Mouse (Mus musculus) hindlimb bud, embryonic 11.5 days (tissue): ENCODE measurements around the gene Thsd7b.
"Not testable (repeated sequence)": the region's sequence is repeated elsewhere in the genome, so short reads cannot be mapped to it uniquely, and the experiment has no call there.

ENCODE experiments used
- DNase-seq: peaks from one replicate; pipeline ENCODE4 v3.0.0-alpha.2; 2012; ENCODE audit warnings: low read depth, low spot score; ENCODE audit errors: extremely low spot score

Thsd7b gene

DNA sequence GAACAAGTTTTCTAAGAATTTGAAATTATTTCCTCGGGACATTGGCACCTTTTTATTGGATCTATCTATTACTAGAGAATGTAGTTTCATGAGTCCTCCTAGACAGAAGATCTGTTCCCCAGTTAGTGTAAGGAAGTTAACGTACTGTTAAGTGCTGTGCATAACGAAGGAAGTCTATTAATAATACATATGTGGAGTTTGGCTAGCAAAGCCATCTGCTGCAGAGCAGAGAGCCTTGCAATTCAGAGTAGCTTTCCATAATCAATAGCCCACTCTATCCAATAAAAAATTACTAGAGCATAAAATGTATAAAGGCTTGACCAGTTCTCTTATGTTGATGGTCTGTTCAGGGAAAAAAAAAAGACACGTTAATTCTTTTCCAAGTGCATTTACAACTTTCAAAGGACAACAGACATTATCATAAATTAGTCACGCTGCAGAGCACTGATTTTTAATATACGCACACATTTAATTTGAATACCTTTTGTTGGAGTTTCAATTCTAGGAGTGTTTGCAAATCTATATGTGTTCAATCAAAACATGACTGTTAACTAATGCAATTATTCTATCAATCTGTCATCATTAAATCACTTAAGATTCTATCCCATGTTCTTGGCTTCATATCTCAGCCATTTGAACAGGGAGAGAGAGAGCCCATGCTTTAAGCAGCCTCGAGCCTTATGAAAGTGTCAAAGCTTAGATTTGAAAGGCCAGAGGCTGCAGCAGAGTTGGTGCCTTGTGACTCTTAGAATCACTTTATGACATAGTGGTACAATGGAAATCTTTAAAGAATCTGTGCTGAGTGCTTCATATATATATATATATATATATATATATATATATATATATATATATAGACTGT is 346.6 kb downstream of the Thsd7b start:
- no peak for DNase-seq

DNA sequence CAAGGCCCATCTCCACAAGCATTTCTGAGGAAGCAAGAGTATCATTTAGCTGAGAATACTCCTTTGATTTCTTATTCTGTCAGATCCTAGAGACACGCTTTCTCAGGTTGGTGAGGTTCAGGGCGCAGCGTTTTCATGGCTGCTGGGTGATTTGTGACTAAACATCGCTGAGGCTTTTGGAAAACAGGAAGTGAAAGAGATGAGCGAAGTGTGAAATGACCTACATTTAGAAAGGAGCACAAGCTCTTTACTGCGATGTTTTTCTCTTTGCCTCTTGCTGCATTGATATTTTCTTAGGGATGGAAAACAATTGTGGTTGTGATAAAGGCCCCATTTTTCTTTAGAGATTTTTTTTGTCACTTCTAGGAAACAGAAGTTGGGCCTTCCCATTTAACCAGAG is 351.4 kb downstream of the Thsd7b start:
- no peak for DNase-seq

DNA sequence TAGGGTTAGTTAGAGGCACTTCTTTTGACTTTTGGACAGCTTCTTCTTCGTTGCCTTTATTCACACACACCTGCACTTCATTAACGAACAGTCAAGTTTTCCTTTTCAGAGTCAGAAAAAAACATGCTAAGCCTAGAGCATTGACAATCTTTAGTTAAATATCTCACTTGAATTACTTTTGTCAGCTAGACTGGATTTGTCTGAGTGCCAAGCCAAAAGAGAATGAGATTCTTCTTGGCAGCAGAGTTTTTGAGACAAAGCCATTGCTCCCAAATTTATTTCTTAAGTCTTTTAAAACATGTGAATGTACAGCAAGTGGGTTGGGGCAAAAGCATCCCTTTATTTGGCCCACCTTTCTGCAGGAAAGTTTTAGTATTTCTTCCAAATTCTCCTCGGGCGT is 362.0 kb downstream of the Thsd7b start:
- no peak for DNase-seq

DNA sequence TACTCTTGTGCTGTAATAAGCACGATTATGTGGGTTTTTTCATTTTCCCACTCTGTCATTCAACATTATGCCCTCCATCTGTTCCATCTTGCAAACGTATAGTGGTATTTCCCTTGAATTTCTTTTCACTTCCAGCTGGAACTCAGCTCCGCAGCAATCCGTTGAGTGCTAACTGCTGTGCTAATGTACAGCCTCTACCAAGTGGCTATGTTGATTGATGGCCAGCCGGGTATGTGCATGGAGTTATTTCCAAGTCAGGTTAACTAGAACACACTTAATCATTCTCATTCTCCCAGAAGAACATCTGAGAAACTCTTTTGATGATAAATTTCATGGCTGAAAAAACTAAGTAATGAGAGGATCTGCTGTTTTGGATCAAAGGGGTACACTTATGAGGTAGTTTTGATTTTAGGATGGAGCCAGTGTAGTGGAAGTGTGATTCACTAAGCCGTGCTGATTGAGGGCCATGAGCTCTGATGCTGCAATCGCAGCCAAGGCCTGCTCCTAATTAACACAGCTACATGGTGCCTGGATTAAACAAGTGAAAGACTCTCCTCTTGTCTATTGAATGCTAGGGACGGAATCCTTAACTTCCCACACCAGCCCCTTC is 371.3 kb downstream of the Thsd7b start:
- peak; percentile 35 for DNase-seq

DNA sequence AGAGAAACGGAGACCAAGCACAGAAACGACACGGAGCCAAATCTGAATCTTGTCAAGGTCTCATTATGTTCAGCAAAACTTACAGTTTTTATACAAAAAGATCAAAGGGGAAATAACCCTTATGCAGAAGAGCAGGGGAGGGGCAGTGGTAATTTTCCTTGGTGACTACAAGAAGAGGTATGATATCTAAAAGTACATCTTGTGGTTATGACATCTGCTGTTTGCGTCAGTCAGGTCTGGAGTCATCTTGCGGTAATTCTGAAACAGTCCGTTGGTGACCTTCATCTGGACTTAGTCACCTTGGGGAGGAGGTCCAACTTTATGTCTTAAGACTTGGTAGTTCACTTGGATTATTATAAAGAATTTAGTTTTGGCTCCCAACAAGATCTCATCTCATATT is 378.3 kb downstream of the Thsd7b start:
- DNase-seq = not testable (repeated sequence)

DNA sequence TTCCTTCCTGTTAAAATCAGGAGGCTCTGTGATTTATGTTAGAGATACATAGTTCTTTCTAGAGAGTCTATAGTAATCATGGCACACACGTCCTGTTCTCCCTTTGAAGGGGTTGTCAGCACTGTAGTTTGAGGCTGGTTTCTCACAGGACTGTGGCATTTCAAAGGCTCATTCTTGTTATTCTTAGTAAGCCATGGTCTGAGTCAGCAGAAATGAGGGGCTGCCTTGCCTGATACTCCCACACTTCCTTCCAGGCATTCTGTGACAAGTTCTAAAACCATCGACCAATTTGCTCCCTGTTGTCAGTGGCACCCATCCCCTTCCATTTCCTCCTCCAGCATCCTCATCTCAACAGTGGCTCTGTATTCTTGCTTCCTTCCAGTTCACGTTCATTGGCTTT is 384.9 kb downstream of the Thsd7b start:
- DNase-seq = no peak

DNA sequence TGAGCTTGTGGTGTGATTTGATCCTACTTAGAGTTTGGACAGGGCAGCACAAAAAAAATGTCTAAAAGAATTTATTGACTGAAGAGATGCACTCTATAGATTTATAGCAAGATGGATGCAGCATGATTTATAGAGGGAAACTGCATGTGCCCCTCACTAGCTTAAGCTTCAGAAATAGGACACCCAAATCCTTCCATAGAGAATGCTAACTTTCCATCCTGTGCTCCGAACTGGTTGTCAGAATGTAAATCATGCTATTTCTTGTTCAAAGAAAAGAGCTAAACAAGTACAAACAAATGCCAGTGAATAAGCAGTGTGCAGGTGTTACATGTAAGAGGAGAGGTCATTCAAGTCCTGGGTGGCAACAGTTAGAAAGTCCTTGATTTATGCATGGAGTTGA is 402.8 kb downstream of the Thsd7b start:
- DNase-seq = peak; percentile 26

DNA sequence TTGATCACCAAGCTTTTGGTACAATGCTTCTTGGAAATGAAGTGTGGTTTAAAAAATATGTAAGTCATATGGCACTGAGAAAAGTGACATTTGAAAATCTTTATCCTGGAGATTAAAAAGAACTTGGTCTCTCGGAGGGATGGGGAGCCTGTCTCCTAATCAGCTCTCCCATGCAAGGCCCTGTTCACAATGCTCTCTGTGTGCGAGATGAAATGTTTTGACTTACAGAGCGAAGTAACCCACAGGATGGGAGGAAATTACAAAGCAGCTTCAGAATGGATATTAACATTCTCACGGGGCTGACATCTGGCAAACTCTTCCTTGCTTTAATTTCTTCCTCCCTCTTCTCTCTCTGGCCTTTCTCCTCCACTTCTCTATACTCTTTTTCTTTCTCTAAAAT is 405.7 kb downstream of the Thsd7b start:
- no peak for DNase-seq

DNA sequence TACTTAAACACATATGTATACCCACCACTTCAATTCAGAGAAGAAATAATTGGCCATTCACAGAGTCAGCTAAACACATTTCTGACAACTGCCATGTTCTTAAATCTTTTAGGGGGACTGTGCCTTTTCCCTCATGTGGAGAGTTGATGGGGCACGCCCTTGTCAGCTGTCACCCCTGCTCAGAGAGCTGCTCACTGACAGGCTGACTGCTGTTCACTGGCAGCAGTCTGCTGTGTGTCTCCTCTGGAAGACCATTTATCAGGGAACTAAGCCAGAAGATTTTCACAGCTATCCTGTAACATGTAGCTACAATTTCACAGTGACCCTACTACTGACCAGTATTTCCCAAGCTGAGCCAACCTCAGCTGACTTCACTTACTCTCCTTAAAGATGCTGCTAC is 432.6 kb downstream of the Thsd7b start:
- DNase-seq = no peak

DNA sequence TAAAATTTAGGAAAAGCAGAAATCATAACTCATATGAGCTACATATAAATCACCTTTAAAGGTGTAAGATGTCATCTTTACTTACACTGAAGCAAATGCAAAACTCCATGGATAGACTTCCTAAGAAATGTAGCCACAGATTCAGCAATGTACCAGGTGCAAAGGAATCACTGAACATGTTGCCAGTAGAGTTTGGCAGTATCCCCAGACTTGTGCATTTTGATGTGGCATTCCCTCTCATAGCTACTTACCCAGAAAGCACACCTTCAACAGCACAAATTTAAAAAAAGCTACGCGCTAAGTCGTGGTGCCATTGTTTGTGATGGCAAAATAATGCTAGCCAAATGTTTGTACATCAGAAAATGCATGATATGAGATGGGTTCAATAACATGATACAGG is 439.6 kb downstream of the Thsd7b start:
- DNase-seq = no peak

DNA sequence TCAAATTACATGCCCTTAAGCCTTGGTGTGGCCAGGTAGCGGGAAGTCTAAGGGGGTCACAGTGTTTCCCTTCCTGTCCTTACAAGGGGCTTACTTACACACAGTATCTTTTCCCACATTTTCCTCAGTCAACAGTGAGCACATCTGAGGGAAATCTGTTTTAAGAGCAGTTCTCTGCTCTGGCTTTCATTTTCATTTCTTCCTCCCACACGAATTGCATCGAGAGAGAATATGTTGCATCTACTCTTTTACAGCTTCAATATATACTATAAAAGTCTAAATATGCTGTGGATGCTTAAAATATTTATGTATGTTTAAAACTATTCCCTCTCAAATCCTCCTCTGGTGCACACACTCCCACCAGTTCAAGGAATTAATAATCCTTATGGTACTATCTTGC is 440.5 kb downstream of the Thsd7b start:
- DNase-seq = no peak

DNA sequence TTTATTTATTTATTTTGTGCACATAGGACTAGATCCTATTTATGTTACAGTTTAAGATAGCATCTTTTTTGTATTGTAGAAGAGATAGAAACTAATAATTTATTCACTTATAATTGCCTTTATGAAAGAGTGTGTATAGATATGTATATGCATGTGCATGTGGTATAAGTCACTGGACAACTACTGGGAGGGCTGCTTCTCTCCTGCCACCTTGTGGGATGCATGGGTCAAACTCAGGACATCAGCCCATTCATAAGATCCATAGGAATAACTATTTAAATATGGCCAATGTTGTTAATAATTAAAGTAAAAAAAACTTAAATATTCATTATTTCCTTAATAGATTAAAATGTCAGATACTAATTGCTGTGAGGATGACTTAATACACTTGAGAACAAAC is 446.5 kb downstream of the Thsd7b start:
- no peak for DNase-seq

DNA sequence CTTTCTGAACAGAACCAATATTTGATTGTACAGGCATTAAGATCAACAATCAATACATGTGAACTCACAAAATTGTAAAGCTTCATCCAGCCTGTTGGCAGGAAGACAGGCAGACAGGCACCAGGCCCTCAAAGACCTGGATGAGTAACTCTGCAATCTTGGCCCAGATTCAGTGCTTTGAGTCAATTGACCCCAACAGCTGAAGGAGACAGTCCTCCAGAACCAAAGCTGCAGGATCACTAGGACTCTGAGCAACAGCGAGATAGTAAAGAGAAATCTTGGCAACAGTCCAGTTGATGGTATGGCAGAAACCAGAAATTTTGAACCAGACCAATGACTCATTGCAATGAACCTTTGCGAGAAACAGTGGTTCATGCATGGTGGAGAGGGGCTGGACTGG is 458.9 kb downstream of the Thsd7b start:
- DNase-seq = no peak

DNA sequence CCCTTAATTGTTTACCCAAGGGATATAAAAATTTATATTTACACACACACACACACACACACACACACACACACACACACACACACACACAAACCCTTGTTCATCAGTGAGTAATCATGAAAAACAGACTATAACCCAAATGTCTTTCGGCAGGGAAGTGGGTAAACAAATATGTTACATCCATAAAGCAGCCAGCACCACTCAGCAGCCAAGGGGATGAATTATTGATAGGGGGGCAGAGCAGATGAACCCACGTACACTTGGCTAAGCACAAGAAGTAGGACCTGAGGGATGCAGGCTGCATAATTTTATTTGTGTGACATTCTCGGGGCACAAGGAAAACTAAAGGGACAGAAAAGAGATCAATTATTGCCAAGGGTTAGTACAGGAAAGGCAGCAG is 474.5 kb downstream of the Thsd7b start:
- no peak for DNase-seq

DNA sequence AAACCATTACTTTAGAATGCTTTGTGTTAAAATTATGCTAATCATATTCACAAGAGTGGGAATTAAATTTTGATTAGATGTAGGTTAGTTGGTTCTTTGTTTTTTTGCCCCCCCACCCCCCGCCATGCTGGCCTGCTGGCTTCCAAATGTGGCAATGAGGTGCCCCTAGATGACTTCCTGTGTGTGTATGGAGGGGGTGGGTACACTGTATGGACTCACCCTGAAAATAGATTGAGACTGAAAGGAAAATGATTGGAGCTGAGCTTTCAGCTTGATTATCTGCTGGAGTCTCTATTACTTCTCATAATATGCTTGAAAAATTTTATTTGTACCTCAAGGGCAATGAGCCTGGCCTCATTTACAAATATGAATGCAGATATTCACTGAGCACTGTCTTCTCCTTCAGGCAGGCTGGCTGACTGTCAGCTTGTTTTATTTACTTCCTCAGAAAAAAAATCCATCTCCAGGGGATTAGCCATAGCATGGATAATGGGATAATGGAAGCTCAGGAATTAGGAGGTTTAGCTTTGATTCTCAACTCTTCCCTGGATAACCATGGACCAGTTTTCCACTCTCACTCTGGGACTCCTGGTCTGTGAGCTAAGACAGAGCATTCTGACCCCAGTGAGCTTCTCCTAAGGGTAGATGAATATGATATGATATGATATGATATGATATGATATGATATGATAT is 483.6 kb downstream of the Thsd7b start:
- no peak for DNase-seq

DNA sequence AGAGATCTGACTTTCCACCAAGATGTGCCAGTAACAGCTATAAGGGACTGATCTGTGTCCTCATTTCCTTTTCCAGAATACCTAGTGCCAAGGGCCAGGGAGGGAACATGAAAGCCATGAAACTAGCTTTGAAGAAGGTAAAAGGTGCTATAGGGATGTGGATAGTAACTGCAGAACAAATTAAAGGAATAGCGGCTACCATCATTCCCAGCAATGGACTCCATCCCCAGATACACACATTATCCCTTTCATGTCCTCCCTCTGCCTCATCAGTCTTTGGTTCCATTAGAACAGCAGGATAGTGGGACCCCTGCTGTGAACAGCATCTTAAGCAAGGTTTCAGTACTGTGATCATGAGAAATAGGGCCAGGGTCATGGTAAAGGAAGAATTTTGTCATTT is 485.9 kb downstream of the Thsd7b start:
- no peak for DNase-seq

DNA sequence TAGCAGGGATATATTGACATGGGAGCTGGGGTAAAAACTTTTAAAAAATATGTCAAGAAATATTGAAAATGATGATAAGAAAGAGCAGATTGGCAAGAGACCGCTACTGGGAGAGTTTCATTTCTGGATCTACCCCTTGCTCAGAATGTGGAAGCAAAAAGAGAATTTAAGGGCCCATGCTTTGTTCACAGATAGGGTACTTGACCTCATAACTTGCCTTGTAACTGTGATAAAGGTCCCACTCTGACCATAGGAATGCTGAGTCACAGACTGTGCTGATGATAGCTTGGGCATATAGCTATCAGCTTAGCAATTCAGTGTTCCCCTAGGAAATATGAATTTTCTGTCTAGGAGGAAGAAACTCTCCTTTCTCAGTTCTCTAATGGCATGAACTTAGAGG is 488.1 kb downstream of the Thsd7b start:
- DNase-seq = no peak

DNA sequence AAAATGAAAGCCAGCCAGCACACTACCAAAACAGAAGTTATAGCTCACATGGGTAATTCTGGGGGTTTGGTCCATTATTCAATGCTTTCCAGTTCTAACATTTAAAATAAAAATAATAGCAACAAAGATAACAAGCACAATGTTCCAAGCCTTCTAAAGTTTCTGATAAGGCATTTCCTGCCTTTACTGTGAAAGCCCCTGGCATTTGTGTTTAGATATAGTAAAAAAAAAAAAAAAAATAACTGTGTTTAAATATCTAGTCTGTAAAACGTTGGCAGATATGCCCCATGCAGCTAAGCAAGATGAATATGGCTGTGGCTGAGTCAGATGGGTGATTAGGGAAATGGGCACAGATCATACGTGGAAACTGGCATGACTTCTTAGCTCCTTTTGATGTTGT is 491.6 kb downstream of the Thsd7b start:
- no peak for DNase-seq

DNA sequence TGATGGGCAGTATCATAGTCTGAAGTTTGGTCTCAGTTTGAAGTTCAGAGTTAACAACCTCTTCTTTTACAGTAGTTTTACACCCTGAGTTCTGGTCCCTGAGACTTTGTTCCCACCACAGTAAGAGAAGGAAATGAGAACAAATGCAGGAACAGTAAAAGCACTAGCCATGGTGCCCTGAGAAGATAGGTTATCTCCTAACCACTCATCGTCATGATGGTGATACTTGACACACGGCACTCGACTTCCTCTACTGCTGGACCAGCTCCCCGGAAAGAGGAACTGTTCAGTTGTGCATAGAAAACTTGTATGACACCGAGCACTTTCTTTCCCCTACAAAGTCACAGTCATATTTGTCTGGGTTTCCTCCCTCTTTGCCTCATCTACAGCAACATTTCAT is 504.0 kb downstream of the Thsd7b start:
- no peak for DNase-seq

DNA sequence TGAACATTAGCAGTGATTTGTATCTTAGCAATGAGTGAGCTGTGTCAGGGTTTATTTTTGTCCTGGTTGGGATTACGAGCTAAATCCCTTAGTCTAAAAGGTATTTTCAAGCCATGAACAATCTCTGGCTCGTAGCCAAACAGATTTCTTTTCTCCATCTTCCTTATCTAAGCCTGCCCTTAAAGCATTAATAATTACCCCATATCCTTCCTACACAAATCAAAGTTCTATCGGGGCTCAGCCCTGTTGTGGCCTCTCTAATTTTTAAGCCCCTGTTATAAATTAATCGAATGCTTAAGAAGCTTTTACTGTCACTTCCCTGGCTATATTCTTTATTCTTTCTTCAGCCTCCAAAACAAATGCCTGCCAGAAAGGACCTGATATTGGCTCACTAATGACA is 506.4 kb downstream of the Thsd7b start:
- no peak for DNase-seq

DNA sequence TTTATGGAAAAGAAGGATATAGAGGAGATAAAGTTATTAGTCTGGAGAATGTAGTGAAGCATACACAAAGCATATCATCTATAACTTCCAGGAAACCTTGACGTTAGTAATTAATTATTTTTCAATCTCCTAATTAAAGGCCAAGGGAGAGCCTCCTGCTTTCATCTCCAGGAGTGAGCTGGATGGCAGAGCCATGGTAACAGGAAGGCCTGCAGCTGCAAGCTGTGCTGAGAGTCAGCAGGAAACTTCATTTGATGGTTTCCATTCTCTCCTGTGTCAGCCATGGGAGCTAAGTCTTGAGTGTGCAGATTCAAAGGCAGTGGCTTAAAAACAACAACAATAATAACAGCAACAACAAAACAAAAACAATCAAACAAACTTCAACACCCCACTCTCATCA is 507.5 kb downstream of the Thsd7b start:
- DNase-seq = no peak

DNA sequence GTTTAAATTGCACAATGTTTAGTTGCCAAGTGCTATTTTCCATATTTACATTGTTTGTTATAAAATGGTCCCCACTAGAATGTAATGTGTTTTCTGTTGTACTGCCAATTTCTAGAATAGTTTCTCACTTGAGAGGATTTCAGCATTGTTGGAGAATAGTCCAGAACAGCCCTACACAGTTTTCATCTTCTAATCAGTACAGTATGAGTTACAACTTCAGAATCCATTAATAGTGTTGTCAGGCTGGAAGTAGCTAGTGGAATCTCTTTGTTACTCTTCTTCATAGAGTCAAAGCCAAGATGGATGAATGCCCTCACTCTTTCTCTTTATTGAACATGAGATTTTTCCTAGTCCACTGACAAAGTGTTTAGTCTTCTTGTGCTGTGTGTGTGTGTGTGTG is 525.4 kb downstream of the Thsd7b start:
- no peak for DNase-seq
